Mouse (Mus musculus): ENCODE measurements around the gene Prr5.

- TF ChIP-seq CTCF (IDR thresholded peaks at IDR 0.05; ENCODE audit: low read depth, low read length) = no peak
- TF ChIP-seq TAL1 (conservative IDR thresholded peaks at IDR 0.05; ENCODE audit: low read depth, low read length) = no peak
- no peak for TF ChIP-seq GATA1 (IDR thresholded peaks at IDR 0.05; ENCODE audit: borderline replicate concordance, low read length)
- TF ChIP-seq POLR2AphosphoS5 (IDR thresholded peaks at IDR 0.05; ENCODE audit: insufficient replicate concordance, low read depth, low read length) = no peak
- no peak for TF ChIP-seq GATA2 (IDR thresholded peaks at IDR 0.05; ENCODE audit: borderline replicate concordance, low read depth, low read length)
Observed at GRCm38 (mm10) chr15:84691513-84691912, 22.1 kb downstream of the Prr5 start.
